Mouse (Mus musculus) layer of hippocampus, postnatal 25 days (tissue): ENCODE results near the gene Pappa2. TPM values are rescaled to one million over a fixed set of nuclear protein-coding genes. Genes with fewer than 3 reads are reported as not detected.

Source experiments
- DNase-seq, 2 experiments: peaks; one replicate each; pipeline ENCODE4 v3.0.0; 2022; ENCODE audit warnings: mixed read lengths in 2 of 2, low spot score in 1 of 2; ENCODE audit errors: extremely low spot score in 1 of 2
- total RNA-seq, 2 experiments: library from RNA; stranded (reverse); gene quantifications; 2 replicates each; pipeline ENCODE4 v1.2.3; 2021

Pappa2 gene
- total RNA-seq, 2 experiments from 2014 or later = 1.1 to 1.3 TPM

GRCm38 (mm10) chr1:158915592-158915991 is 64.7 kb downstream of the Pappa2 start:
- no peak for DNase-seq

- no peak for DNase-seq
Observed at GRCm38 (mm10) chr1:158910661-158911060, 69.6 kb downstream of the Pappa2 start.

GRCm38 (mm10) chr1:158897339-158897738 is 83.0 kb downstream of the Pappa2 start:
- DNase-seq = no peak

- no peak for DNase-seq
Observed at GRCm38 (mm10) chr1:158894441-158894840, 85.8 kb downstream of the Pappa2 start.

GRCm38 (mm10) chr1:158875487-158875886 is 104.8 kb downstream of the Pappa2 start:
- no peak for DNase-seq

- DNase-seq = no peak
Observed at GRCm38 (mm10) chr1:158874552-158875077, 105.7 kb downstream of the Pappa2 start.

GRCm38 (mm10) chr1:158873631-158874030 is 106.7 kb downstream of the Pappa2 start:
- DNase-seq = no peak

- DNase-seq = no peak
Observed at GRCm38 (mm10) chr1:158871401-158871800, 108.9 kb downstream of the Pappa2 start.

GRCm38 (mm10) chr1:158860190-158860589 is 120.1 kb downstream of the Pappa2 start:
- no peak for DNase-seq

- DNase-seq = no peak
Observed at GRCm38 (mm10) chr1:158853936-158854882, 126.1 kb downstream of the Pappa2 start.

GRCm38 (mm10) chr1:158852836-158853567 is 127.3 kb downstream of the Pappa2 start:
- no peak for DNase-seq

- no peak for DNase-seq
Observed at GRCm38 (mm10) chr1:158850459-158850858, 129.8 kb downstream of the Pappa2 start.

- peak in 1 of 2 experiments; percentile 9 for DNase-seq
Observed at GRCm38 (mm10) chr1:158844604-158845003, 135.7 kb downstream of the Pappa2 start.

GRCm38 (mm10) chr1:158837151-158837550 is 143.1 kb downstream of the Pappa2 start:
- DNase-seq = no peak

- DNase-seq = no peak
Observed at GRCm38 (mm10) chr1:158830152-158830551, 150.1 kb downstream of the Pappa2 start.

GRCm38 (mm10) chr1:158827931-158828330 is 152.4 kb downstream of the Pappa2 start:
- no peak for DNase-seq

- DNase-seq = no peak
Observed at GRCm38 (mm10) chr1:158819676-158820075, 160.6 kb downstream of the Pappa2 start.

GRCm38 (mm10) chr1:158816479-158816878 is 163.8 kb downstream of the Pappa2 start:
- DNase-seq = no peak

GRCm38 (mm10) chr1:158811887-158812286 is 168.4 kb downstream of the Pappa2 start:
- DNase-seq = no peak

- DNase-seq = no peak
Observed at GRCm38 (mm10) chr1:158775486-158775885, 204.8 kb downstream of the Pappa2 start.

- DNase-seq = no peak
Observed at GRCm38 (mm10) chr1:158773102-158773501, 207.2 kb downstream of the Pappa2 start.
